Mouse (Mus musculus) CH12F3 (cell line): ENCODE measurements around the gene Abcg1.

ENCODE experiments used
- in situ Hi-C: fragments of 300-500 bp; cut with MboI; formaldehyde crosslinking; loops from 2 replicates; pipeline ENCODE4 v1.14.3; 2020; ENCODE audit warnings: low sequenced_read_pairs

Abcg1 gene

DNA sequence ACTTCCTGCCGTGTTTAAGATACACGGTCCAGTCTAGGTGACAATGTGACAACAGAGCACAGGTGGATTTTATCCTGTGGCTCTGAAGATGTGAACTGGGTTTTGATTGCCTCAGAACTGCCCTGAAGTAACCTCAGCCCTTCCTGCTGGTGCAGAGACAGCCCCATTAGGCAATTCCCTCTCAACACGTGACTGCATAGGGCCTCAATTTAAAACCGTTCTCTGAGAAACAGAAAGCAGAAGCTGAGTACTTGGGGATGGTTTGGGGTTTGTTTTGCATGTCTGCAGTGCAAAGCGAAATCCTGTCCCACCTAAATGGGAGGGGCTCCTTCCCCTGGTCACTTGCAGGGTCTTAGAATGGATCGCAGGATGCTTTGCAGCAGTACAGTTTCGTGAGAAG lies 17.8 kb upstream of the Abcg1 start:
- in situ Hi-C loops: no loop called here

DNA sequence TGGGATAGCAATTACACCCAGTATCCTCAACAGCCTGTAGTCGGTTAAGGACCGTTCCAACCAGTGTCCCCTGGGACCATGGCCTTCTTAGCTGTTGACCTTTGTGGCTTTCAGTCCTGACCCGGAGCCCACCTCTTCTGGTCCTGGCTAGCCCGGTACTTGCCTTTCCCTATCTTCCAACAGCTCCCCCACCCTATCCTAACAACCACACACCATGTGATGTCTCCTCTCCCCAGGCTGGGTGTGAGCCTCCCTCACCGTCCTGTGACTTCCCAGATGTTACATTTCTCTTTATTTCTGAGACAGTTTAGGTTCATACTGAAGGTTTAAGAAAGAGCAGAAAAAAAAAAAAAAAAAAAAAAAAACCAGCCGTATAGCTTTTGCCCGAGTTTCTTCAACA lies 17.1 kb upstream of the Abcg1 start:
- in situ Hi-C loops: no loop called here

DNA sequence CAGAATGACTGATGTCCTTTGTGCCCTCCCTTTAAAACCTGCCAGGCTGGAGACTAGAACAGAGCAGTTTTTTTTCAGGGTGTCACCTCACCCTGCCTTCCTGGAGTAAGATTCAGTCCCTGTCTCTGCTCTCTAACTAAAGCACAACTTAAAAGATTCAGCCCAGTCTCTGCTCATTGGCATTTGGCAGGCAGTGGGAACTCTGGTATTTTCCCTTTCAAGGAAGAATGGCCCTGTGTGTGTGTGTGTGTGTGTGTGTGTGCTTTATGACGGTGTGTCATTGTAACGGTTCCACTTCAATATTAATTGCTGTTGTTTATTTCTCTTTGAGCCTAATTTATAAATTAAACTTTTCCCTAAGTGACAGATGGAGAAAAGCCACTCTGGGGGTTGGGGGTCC lies 14.7 kb upstream of the Abcg1 start:
- in situ Hi-C loops: no loop called here

DNA sequence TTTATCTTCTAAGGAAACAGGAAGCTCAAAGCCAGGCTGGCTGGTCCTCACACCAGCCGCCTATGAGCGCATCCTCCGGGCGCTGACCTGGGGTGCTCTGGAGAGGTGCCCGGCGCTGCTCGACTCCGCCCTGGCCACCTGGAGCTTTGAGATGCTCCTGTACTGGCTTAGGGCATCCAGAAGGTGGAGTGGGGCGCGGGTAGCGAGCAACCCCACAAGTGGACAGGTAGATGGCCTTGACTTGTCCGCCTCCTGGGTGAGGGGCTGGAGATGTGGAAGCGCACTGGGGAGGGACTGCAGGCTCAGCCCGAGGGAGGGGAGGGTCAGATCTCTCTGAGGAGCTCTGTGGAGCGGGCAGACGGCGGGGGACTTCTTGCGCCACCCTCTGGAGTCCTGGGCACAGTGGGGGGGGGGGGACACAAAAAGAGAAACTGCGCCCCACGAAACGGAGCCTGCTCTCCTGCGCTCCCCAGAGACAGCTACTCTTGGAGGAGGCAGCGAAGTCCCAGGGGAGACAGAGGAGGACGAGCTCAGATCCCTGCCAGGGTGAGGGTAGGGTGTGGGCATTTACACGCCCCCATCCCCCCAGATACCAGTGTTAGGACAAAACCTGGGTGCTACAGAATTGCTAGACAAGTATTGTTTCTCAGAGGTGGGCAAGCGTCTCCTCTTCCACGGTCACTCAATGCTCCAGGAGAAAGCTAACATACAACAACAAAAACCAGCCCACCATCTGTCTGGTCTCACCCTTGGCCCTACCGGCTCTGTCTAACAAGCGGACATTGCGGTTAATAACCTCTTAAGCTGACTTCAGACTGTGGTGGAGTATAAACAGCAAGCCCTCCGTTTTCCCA lies 643 bp downstream of the Abcg1 start:
- in situ Hi-C loops: no loop called here

DNA sequence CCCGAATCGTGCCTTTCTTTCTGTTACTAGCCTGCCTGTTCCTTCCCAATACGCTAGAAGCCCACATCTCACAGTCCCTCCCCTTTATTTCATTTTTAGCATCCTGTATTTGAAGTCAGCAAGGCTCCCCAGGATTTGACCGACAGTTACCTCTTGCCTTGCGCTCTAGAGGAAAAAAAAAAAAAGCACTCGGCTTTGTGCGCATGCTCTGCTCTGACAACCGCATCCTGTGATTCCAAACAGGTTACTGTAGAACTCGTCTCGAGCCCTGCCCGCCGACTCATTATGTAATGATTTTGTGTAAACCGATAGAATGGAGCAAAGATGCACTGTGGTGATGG lies 1.2 kb downstream of the Abcg1 start:
- in situ Hi-C loops: no loop called here

DNA sequence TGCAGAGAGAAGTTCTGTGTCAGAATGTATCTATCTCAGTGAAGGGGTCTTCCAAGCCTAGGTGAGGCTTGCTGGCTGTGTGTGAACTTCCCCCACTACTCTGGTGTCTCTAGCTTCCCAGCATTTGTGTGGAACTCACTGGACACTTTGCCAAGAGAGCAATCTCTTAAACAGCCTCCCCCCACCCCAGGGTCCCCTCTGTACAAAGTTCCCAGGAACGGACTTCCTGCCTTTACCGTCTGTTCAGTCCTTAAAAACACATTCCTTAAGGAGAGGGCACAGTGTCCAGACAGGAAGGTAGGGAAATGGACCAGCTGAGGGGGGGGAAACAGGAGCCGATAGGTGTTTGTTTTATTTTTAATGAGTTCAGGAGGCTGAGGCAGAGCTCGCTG lies 2.7 kb downstream of the Abcg1 start:
- in situ Hi-C loops: no loop called here

DNA sequence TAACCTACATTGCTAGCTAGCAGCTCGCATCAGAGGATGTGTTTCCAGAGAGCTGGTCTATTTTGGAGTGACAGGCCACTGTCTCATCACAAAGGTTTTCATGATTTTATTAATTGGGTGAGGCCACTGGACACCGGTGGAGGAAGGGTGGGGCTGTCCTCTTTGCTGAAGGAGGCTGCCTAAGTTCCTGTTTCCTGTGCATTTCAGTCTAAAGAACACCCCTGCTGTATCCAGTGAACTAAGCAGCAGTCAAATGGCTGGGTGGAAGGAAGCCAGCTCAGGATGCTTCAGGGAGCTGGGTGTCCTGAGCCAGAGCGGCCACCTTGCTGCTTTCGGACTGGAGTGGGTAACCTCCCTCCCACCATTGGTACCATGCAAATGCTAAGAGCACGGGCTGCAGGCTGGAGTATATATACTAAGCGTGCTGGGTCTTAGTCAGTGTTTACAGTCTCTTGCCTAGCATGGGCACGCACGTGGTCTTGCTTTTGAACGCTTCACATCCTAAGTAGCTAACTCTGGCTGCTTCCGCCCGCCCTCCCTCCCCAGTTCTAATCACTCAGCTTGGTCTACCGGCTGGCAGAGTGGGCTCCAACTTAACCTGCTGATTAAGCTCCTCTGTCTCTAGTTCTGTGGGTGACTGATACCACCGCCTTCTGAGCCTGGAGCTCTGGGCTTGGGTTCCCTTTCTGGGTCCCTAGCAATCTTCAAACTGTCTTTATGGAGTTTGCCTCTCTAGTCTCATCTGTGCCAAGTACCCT lies 3.3 kb downstream of the Abcg1 start:
- in situ Hi-C loops: no loop called here

DNA sequence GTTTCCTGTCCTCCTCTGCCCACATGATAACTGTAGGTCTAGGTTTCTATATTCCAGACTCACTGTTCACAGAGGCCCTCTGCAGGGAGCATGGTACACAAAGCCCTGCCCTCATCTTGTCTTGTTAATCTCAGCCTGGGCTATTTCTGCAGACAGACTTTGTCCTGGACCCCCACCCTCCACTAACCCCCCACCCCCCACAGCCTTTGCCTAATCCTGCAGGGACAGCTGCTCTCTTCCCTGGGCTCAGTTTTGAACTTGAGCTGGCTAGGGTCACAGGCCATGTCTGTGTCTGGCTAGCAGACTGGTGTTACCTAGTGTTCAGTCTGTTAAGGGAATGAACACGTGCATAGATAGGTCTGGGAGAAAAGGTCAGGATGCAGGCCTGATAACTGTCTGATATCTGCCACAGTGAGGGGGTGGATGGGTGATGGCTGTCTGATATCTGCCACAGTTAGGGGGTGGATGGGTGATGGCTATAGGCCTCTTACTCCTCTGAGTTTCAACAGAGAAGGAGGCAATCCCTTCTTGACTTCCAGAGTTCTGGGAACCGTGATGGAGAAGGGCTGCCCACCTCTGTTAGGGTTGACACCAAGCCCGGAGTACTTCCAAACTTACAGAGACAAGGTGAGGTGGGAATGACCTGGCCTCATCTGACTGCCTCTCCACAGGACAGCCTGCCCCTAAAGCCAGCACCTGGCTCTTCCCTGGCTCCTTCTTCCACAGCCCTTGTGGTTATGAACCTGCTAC lies 4.0 kb downstream of the Abcg1 start:
- in situ Hi-C loops: no loop called here

DNA sequence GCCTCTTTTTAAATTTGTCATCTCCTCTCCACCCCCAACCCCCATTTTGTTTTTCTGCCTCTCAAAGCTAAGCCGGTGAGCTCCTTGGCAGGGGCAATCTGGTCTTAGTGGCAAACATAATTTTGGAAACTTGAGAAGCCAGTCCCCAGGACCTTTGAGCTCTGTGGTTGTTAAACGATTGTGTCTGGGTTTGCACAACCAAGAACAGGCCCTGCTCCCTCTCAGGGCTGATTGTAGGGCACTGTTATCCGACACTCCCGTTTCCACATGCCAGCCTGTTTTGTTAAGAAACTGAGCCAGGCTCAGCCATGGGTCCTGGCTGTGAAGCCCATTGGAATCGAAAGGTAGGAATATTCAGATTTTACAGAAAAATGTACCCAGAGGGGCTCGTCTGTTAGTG lies 8.6 kb downstream of the Abcg1 start:
- in situ Hi-C loops: no loop called here

DNA sequence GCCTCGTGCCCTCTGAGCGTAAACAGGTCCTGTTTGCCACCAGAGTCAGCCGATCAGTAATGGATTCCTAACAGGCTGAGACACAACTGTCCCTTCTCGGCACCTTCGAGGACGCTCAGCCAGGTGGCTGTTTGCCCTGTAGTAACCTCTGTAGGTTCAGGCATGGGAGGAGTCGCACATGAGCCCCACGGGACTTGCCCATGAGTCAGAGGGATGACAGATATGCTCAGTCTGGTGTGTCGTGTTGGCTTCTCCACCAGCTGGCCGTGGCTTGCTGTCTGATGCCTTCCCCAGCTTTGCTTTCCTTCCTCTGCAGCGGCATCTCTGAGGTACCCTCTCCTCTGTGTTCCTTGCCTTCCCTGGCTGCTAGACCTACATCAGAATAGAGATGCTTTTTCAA lies 9.6 kb downstream of the Abcg1 start:
- in situ Hi-C loops: no loop called here

DNA sequence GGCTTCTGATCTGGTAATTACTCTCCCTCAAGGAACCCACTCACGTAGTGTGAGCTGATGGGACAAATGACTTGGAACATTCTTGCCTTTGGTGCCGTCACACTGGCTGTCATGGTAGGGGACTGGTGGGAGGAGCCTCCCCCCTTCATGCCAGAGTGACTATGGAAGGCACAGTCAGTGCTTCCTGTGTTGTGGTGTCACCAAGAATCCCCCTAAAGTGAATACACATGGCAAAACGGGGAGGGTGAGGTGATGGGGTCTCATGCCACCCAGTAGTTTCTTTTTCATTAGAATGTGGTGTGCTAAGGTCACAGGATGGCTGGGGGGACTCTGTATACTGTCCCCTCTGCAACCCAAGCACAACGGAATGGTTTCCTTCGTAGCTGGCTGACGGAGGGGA lies 11.6 kb downstream of the Abcg1 start:
- in situ Hi-C loops: no loop called here

DNA sequence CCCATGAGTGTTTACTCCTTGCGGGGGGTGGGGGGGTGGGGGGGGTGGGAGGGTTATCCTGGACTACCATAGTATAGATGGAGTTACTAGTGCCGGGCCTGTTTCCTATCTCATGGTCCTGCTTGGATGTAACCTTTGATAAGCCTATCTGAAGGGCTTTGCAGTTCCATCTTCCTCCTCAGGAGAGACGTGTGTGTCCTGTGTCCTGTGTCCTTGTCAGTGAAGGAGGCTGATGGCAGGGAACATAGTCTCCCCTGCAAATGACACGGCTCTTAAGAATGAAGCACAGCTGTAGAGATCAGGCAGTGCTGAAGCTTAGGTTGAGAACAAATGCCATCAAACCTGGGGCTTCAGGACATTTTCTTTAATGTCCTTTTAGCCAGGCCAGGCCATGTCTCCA lies 12.4 kb downstream of the Abcg1 start:
- in situ Hi-C loops: no loop called here

DNA sequence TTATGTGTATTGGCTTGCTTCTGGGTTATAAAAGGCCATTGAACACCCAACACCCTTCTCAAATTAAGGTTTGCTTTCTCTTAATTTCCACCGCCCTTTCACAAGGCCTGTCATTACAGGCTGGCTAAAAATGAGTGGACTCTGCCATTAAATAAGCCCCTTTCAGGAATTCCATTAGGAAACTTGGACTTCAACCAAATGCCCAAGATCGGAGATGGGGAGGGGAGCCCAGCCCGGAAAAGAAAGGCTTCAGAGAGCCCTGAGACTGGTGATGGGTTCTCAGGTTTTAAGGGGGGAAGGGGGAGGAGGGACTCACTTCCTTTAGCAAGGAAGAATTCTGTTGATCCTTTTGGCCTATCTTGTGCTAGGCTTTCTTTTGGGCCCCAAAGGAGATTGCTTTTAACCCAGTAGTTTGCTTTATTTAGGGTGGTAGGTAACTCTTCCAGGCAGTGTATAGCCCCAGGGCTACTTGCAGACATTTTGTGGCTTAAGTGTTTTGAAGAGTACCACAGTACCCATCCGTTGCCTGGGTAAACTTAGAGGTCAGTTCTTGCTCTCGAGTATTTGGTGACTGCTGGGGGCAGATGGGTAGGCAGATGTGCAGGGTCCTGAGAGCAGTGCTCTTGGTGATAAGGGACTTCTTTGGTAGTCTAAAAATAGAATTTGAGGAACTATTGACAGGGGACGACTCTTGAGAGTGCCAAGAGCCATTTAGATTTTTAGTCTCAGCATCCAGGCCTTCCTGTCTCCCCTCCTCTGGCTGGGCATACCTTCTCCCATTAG lies 13.1 kb downstream of the Abcg1 start:
- in situ Hi-C loops: no loop called here

DNA sequence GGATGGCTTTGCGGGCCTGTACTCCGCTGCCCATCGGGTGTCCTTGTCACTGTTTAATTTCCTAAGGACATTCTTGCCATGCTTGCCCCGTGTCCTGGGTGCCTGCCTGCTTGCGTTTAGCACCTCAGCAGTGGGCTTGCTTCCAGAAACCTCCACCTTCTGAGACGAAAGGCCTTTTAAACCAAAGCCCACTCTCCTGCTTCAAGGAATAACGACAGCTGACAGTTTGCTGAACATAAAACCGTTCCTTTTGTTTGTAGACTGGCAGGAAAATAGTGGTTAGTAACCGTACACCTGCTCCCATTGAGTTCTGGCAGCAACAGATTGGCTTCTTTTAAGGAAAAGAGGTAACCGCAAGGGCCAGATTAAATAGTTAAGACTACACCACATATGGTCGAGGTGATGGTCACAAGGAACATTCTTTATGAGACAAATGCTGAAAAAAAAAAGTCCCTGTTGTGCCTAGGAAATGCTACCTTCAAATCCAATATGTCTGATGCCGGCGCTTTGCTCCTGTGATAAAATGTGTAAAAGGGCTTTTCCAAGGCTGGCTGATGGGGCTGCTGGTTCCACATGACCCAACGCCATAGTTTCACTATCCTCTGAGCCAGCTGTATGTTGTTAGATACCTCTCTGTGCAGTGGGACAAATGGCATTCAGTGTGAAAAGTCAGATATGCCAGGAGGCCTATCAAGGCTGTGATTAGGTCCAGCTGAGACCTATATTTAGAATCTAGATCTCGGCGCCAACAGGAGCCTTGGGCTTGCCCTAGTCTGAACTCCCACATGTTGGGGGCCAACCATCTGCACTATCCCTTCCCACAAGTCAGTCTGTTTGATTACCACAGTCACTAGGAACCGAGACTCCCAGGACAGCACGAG lies 14.2 kb downstream of the Abcg1 start:
- in situ Hi-C loops: no loop called here

DNA sequence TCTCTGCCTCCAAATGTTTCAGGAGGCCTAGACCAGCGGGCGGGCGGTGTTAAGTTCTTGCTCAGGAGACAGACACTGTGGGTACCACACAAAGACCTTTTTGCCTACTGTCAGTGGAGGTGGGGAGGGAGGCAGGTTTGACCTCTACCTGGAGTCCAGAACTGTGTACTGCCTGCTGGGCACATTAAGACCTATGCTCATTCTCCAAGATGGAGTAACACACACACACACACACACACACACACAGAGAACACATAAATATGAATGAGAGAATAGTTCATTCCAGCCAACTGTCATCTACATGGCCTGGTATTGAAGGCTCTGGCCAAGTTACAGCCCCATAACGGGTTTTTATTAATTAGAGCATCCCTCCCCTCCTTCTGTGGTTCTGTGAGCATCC lies 15.4 kb downstream of the Abcg1 start:
- in situ Hi-C loops: no loop called here

DNA sequence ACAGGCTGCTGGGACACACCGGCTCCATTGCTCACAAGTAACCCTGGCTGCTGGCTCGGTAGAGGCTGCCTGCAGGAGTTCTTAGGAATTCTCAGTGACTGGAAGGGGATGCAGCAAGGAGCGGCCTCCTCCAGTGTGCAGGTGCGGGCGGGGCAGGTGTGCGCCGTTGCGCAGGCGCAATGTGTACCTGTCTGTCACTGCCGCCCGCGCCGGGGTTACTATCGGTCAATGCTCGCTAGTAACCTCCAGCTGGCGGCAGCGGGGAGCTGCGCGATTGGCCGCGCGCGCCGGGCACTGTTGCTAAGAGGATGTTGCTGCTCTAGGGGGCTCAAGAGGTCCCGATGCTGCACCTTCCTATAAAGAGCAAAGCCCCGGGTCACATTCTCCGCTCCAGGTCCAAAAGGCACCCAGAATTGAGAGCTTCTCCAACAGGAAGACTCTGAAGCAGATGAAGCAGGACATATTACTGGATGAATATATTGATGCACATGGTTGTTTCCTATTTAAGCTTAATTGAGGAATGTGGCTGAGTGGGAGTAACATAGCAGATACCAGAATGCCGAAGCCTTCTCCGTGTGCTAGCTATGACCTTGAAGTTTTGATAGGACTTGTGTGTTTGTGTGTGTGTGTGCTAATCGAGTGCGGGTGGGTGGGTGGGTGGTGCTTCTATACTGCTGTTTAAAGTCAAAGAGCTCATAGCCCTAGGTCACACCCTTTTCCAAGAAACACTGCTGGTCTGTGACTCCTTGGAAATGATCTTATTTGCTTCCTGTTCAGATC lies 16.0 kb downstream of the Abcg1 start:
- in situ Hi-C loops: no loop called here

DNA sequence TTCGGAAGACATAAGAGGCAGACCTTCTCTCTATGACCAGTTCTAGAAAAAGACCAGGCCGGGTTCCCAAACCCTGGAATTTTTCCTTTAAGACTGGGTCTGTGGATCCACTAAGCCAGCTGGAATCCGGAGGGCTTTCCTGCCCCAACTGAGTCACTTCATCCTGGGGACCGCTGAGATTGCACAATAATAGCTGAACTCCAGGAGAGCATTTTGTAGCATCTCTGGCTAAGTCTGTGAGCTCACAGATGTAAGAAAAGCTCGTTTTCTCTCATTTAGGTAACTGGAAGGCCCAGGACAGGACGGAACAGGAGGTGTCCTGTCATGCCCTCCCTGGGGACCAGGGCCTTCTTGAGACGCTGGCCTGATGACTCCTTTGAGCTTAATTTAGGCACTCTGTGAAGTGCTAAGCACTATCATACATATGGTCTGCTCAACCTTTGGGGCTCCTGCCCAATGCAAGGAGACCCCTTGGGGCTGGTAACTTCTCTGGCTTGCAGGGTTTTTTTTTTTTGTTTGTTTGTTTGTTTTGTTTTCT lies 16.6 kb downstream of the Abcg1 start:
- in situ Hi-C loops: no loop called here

DNA sequence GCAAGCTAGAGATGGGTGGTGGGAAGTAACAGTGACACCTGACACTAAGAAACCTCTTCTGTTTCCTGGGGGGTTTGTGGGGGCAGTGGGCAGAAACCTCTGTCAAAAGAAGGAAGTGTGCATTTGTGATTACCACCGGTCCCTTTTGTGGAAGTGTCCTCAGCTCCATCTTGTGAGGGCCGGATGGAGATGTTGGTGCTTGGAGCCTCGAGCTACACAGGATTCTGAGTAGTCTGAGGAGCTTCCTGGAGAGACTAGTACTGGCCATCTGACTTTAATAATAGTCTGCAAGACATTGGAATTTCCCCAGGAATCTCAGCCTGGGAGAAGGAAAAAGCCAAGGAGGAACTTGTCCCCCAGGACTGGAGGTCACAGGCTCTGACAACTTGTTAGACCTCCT lies 17.2 kb downstream of the Abcg1 start:
- in situ Hi-C loops: no loop called here

DNA sequence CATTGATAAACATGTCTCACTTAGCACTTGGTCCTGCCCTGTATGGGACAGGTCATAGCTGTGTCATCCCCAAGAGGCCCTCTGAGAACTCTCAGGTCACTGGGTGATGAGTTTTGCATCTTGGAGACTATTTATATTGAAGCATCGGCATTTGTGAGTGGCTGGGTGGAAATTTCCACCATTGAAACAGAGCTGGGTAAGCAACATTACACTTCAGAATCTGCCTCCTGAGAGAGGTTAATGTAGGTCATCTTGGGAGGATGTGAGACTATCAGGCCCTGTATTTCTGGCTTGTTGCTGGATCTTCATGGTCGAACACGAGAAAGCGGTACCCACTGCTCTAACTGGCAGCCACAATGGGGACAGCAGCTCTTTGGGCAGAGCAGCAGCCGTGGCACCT lies 18.0 kb downstream of the Abcg1 start:
- in situ Hi-C loops: no loop called here
